Mouse (Mus musculus): ENCODE data around the gene Lactb.

The Lactb gene

DNA sequence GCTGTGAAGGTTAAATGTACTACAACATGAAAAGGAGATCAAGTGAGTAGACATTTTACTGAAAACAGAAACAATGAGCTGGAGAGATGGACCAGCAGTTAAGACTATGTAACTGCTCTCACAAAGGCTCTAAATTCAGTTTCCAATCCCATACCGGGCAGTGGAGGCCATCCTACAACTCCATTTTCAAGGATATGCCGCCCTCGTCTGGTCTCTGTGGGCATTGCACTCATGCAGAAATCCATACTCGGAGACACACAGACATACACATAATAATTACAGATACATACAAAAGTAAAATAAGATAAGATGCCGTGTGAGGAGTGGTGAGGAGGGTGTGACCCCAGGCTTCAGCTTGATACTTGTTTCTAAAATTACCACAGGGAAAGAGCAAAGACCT is 5.2 kb upstream of the Lactb start:
- peak; percentile 69 to 77 for DNase-seq (ENCODE audit: low spot score in 2 of 2)

DNA sequence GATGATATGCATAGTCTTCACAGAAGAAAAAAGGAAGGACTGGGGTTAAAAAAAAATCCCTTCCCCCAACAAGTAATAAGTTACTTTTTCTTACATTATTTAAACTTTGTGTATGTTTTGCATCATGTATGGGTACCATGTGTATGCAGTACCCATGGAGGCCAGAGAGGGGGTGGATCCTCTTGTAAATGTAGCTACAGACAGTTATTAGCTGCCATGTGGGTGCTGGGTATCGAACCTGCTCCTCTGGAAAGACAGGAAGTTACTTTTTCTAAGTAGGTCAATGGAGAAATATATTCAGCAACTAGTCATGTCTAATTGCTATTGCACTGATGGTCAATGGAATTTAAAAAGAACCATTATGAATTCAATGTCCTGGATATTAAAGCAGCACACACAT is 3.2 kb upstream of the Lactb start:
- DNase-seq (ENCODE audit: low spot score in 2 of 2) = no peak

DNA sequence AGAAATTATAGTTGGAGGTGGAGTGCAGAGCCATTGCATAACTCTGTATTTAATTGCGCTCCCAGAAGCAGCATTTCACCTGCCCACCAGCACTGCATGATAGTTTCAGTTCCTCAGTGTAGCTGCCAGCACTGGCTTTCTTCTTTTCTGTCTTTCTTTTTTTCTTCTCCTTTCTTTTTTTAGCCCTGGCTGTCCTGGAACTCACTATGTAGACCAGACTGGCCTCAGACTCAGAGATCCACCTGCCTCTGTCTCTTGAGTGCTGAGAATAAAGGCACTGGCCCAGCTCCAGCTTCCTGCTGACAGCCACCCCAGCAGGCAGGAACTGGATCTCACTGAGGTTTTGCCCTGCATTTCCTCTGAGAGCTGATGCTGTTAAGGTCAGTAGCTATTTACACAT is 2.7 kb upstream of the Lactb start:
- no peak for DNase-seq (ENCODE audit: low spot score in 2 of 2)

DNA sequence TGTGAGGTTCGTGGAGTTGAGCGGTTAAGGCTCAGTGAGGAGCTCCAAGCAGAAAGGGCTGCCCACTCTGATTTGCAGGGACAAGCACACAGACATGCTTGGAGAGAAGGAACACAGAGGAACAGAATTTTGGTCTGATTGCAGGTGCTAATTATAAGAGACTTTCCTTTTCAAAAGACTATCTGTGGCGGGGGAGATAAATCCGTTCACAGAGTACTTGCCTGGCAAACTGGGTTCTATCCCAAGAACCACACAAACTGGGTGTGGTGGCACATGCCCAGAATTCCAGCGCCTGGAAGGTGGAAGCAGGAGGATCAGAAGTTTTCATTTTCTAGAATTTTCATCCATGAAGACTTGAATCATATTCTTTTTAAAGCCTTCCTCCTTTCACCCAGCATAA is 1.8 kb upstream of the Lactb start:
- DNase-seq (ENCODE audit: low spot score in 2 of 2) = no peak

DNA sequence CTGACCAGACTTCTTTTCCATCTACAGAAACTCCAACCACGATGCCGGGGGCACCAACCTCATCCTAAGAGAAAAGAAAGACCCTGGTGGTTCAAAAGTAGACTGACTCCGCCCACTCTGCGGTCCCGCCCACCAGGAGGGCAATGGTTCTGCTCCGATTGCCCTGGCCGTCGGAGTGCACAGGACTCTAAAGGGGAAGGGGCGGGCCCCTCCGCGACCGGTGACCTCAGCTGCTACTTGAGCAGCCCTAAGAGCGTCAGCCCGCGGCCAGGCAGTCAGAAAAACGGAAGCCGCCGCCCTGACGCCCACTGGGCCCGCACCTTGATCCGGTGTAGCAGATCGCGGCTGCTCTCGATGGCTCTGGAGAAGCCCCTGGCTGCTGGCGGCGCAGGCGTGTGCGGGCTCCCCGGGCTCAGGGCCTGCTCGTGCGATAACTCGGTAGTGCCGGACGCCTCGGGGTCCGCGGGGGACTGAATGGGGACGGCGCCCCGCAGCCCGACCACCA is 511 bp downstream of the Lactb start:
- peak; percentile 54 to 73 for DNase-seq (ENCODE audit: low spot score in 2 of 2)

DNA sequence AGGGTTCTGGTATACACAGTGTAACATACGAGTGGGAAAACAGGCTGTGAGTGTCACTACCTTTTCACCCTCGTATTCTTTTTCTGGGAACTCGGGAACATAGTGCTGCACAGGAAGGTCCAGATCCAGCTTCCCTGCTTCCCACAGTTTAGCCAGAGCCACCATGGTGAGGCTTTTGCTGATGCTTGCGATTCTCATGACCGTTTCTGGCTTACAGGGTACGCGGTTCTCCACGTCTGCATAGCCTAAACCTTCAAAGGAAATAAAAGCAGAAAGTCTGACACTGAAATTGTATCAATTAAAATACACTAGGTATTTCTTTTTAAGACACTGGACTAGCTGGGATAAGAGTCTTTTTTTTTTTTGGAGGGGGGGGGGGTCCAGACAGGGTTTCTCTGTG is 4.2 kb downstream of the Lactb start:
- no peak for DNase-seq (ENCODE audit: low spot score in 2 of 2)

DNA sequence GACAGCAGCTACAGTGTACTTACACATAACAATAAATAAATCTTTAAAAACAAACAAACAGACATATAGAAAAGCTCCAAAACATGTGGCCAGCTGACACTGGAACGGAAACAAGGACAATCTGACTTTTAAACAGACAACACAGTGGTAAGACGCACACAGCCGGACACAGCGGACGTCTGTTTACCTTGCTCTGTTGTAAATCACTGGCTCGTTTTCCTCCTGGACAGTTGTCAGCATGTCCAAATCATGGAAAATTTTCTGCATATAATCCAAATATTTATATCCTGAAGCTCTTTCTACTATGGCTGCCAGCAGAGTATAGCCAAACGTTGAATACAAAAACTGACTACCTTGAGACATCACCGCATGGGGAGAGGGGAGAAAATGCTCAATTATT is 7.8 kb downstream of the Lactb start:
- no peak for DNase-seq (ENCODE audit: low spot score in 2 of 2)

DNA sequence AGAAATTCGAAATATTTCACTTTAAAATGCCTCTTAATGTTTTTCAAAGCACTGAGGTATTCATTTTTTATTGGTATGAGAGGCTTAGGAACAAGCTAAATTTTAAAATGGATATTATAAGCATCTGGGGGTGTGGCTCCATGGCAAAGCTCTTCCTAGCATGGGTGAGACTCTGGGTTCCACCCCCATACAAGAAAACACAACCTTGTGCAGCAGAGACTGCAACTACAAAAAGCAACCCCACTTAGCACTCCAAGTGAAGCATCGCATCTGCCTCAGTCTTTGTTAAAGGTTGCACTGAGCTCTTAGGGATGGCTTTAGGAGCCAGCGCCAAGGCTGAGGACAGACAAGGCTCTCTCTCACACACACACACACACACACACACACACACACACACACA is 13.8 kb downstream of the Lactb start:
- no peak for DNase-seq (ENCODE audit: low spot score in 2 of 2)

DNA sequence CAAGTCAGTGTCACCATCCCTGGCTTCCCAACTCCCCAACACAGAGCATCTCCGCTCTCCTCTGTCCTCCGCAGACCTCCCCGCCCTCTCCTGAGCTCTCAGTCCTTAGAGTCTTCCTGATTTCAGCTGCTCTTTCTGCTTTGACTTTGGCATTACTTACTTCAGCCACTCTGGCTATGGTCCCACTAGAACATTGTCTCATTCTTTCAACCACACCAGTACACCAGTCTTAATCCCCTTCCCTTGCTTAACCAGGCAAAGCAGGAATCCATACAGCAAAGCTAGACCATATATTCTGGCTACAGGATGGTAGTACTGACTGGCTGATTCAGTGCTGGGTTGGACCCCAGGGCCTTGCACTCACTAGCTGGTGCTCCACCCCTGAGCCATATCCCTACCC is 17.8 kb downstream of the Lactb start:
- DNase-seq (ENCODE audit: low spot score in 2 of 2) = no peak

DNA sequence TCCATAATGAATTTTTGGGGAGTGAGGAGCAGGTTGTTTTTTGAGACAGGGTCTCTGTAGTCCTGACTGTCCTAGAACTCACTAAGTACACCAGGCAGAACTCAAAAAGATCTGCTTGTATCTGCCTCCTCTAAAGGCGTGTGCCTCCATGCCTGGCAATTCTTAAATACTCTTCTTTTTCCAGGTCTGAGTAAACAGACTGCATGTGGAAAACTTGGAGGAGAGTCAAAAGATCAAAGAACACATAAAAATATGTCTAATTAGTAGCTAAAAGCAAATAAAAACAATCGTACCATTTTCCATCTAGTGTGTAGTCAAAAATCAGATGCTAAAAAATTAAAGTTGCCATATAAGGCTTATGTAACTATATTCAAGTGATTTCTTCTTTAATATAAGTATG is 22.4 kb downstream of the Lactb start:
- DNase-seq (ENCODE audit: low spot score in 2 of 2) = no peak

DNA sequence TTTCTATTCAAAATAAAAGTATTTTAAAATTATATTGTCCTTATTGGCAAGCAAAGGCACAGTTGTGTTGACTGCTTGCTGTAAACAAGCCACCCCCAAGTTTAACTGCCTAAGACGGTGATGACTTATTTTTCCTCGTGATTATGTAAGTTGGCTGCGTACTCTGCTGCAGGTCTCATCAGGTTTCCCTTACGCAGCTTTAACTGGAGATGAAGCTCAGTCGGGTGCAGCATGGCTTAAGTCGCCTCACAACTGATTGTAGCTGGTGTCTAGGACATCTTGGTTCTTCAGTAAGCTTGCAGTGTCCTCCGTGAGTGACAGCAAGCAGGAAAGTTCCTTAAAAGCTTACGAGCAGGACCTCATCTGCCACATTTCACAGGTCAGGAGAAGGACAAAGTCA is 23.0 kb downstream of the Lactb start:
- no peak for DNase-seq (ENCODE audit: low spot score in 2 of 2)

DNA sequence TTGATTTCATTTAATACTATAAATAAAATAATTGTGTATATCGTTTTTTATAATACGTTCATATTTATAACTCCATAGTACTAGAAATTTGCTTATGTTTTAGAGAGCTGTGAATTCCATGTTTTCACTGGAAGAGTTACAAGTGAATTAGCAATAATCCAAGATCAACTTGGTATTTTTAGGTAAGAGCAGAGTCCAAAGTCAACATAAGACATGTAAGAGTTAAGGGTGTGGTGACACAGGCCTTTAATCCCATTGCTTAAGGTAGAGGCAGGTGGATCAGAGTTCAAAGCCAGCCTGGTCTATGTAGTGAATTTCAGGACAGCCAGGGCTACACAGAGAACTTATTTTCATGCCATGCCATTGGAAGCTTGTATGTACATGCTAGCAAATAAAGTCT is 26.7 kb downstream of the Lactb start:
- no peak for DNase-seq (ENCODE audit: low spot score in 2 of 2)

DNA sequence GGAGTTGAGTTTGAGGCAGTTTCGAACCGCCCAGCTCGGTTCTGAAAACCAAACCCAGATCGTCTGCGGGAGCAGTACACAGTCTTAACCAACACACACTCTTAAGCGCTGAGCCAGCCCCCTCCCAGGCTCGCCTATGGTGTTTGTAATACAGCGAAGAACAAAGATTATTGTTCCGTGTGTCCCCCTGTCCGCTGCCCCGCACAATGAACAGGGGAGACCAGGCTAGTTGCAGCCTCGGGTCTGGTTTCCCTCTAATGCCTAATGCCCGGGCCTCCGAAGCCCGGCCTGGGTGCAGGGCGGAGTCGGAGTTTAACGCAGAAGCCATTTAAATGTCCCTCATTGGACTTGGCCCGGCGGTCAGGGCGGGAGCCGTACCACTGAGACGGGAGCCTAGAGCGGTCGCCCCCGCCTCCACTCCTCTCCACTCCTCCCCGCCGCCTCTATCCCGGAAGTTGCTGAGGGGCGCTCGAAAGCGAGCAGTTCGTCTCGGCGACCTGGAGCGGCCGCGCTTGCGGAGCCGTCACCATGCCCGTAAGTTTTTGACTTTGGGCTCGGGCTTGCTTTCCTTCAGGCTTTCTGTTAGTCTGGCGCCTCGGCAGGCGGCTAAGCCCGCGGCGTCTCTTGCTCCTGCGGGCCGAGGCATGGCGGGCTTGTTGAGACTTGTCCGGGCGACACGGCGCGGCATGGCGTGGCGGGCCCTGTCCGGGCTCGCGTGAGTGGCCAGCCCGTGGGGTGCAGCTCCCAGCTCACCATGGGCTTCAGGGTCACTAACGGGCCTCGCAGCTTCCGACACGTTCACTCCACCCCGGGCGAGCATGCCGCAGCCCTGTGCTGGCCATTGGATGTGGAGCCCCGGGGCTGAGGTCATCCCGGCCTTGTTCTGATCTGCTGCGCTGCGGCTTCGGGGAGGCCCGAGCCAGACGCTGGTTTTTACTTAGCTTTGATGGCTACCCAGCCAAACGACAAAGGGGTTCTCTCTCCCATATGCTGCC is 29.3 kb downstream of the Lactb start, which contains the start of gene Rps27l:
TSS of gene Rps27l (plus strand) at position 440 of the 995 bp plus-strand sequence.
- peak; percentile 83 to 90 for DNase-seq (ENCODE audit: low spot score in 2 of 2)

DNA sequence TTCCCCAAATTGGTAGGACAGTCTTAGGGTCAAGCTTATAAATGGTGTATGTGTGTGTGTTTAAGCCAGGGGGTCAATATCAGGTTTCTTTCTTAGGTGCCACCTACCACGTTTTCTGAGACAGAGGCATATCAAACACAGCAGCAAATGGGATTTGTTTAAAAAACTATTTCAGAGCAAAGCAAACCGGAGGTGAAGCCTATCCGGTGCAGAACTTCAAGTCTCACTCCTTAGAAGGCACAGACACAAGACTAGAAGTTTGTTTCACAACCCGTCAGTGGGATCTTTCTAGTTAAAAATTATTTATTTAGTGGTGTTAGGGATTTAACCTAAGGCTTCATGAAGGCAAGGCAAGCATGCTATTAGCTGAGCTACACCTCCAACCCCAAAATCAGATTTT is 30.1 kb downstream of the Lactb start:
- DNase-seq (ENCODE audit: low spot score in 2 of 2) = no peak

DNA sequence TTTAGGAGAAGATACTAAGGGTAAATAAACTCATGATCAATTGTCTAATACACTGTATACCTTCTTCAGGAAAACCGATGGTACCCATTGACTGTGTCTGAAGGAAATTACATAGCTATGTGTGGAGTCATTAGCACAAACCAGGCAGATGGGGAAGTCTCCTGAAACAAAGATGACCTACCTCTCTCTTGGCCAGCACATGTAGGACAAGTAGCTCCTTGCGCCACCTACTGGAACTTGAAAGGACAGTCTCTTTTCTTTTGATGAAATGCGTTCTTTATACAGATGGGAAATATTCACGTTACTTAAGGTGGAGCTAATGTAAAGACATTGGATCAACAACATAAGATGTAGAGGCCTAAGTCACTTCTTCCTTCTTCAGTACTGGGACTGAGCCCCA is 36.4 kb downstream of the Lactb start:
- DNase-seq (ENCODE audit: low spot score in 2 of 2) = no peak

DNA sequence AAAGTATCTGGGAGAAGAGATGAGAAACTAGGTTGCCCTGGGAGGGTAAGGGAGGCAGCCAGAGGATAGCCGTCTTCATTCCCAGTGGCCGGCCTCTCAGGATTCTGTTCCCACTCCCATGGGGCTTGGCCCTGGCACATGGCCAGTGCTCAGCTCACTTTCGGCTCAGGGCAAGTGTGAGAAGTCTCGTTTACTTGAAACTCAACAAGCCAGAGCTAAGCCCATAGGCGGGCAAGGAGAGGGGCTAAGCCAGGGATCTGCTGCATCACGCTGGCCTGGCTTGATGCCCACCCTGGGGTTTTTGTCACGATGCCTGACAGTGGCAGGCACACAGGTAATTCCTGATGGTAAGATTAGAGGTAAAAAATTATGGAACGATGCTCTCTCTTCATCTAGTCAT is 37.8 kb downstream of the Lactb start:
- peak in 1 of 2 experiments; percentile 41 for DNase-seq (ENCODE audit: low spot score in 2 of 2)

DNA sequence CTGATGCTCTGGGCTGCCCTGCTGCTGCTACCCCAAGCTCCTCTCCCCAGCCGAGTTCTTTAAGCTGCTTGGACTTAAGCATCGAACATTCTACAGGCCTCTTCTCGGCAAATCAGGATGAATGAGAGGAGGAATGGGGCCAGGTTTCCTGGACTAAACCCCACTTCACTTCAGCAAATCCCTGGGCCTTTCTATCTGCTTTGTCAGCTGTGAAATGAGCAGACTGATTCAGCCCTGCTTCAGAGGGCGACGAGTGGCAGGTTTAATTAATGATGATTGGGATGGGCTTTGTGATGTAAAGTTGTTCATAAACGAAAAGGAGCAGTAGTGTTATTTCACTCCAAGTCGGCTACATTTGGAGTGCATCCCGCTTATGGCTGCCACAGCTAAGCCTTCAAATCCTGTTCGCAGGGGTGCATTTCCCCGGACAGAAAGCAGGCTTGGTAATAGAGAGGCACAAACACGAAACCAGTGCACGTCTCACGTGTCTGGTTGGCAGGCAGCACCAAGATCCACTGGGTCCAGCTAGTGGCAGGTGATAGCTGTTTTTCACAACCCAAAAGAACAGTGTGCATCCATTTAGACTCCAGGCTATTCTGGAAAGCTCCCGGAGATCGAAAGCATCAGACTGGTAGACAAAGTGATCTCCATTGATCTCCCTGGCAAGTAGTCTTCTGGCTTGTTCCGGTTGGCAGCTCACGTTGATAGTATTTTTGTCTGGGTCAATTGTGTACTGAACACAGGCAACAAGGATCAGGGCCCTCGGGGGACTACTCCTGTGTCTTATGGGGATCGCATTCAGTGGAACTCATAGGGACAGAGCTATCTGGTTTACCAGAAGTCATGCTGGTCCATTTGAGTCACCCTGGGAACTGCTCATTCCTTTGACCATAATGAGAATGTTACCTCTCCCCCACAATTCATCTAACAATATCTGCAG is 41.1 kb downstream of the Lactb start:
- DNase-seq (ENCODE audit: low spot score in 2 of 2) = peak in 1 of 2 experiments; percentile 12

DNA sequence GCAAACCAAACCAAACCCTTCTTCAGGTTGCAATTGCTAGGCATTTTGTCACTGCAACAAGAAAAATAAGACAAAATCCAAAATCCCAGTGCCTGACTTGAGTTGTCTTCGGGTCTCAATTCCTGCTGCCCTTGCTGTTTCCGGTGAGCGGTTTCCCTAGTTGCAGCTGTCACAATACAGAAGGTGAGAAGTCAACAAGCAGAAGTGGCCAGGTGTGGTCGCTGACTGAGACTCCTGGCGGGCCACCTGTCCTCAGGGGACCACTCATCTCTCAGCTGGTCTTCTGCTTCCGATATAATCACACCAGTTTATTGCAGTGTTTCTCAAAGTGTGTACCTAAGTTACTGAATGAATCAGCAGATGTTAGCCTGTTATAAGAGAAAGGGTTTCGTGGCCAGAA is 44.9 kb downstream of the Lactb start:
- no peak for DNase-seq (ENCODE audit: low spot score in 2 of 2)

DNA sequence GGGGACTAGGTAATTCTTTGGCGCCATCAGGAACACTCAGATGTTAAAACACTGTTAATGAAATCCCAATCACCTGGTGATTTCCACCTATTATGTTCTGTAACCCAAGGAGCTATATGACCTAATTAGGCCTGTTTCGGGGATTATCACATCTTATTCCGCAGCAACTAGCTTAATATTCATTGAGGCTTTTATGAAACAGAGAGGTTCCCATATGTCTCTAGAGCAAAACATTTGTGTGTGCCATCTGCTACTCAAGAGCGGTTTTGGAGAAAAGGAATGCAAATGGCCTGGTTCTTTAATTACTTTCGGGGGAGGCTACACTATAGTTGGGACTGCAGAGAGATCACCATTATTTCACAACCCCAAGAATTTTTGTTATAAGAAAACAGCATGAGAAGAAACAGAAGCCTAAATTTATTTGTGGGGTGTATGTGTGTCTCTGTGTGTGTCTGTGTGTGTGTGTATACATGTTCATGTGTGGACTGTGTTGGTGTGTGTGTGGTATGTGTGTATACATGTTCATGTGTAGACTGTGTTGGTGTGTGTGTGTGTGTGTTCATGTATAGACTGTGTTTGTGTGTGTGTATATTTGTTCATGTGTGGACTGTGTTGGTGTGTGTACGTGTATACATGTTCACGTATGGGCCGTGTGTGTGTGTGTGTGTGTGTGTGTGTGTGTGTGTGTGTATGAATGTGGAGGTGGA is 47.4 kb downstream of the Lactb start:
- DNase-seq (ENCODE audit: low spot score in 2 of 2) = no peak

DNA sequence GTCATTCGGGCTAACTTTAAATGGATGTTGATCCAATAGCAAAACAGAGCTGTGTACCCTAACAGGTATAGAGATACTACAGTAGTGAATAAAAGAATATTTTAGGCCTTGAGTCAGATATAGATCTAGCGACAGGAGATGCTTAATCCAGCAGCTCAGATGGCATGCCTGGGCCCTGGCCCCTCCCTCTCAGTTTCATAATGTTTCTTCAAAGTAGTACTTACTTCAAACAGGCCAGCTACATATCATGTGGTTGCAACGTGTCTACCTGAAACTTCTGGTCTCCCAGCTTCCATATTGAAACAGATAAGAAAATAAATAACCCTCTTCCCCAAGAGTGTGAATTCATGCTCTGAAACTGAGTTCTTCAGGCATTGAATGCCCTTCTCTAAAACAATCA is 49.4 kb downstream of the Lactb start:
- no peak for DNase-seq (ENCODE audit: low spot score in 2 of 2)

DNA sequence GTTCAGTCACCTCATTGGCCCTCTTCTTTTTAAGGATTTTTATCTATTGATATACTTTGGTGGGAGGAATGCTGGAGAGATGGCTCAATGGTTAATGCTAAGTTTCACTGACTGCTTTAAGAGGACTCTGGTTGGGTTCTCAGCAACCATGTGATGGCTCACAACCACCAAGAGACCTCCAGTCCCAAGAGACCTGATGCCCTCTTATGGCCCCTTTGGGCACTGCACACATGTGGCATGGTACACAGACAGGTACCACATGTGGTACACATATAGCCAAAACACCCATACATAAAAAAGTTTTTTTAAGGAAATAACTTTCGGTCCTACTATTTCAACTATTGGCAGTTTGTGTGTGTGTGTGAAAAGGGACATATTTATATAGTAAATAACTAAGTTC is 53.2 kb downstream of the Lactb start:
- no peak for DNase-seq (ENCODE audit: low spot score in 2 of 2)

All from cerebellum, postnatal 4 days (tissue).